Mouse (Mus musculus) left cerebral cortex, postnatal 4 days (tissue): ENCODE measurements at regions not wholly inside any gene's neighbourhood (a gene's known extent, or its start where the extent isn't known, plus 50 kb on each side); places are given as distances from the start of the nearest gene placed in this dataset.

ENCODE experiments used
- DNase-seq: peaks from one replicate; pipeline ENCODE4 v3.0.0-alpha.2; 2022
- intact Hi-C: fragments of 180-260 bp; cut with DNase I; formaldehyde crosslinking; loops from one replicate; pipeline ENCODE4 v1.15.1; 2025

GRCm38 (mm10) chr15:62457990-62458389 lies 1387.0 kb downstream of the Gsdmc2 start:
- DNase-seq, result no peak
- intact Hi-C loops, result no loop called here

GRCm38 (mm10) chr15:62457051-62457664 lies 1387.8 kb downstream of the Gsdmc2 start:
- no peak for DNase-seq
- intact Hi-C loops, result no loop called here

DNA sequence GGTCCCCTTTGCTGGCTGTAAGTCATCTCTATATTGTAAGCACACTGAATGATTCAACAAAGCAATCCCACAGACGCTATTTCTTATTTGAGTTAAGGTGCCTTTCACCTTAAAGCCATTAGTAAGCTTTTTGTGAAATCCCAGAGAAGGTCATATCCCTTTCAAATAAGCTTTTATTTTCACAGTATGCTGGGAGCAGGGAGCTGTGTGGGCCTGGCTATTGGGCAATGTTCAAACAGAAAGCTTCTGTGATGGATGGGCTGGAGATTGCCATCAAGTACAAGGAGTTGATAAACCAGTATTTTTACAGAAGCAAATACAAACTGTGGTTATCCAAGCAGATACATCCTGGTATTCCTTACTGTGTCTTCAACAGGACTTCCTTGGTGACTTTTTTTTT lies 1389.0 kb downstream of the Gsdmc2 start:
- intact Hi-C loops, result no loop called here
- no peak for DNase-seq

- intact Hi-C loops, result no loop called here
- no peak for DNase-seq
Observed at GRCm38 (mm10) chr15:62448116-62448515, 1396.9 kb downstream of the Gsdmc2 start.

DNA sequence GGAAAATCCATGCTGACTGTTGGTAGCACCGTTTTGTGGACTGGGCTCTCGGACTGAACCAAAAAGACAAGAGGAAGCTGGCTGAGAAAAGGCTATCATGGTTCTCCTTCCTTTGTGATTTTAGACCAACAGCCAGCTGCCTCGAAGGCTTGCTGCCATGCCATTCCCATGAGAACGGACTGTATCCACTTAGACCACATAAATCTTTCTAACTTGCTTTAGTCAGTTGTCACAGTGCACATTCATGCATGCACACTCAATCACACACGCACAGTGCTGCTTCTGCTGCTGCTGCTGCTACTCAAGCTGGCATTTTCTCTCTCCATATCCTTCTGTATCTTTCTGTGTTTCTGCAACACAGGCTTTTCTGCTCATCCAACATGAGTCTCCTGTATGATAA lies 1405.8 kb downstream of the Gsdmc2 start:
- intact Hi-C loops, result no loop called here

DNA sequence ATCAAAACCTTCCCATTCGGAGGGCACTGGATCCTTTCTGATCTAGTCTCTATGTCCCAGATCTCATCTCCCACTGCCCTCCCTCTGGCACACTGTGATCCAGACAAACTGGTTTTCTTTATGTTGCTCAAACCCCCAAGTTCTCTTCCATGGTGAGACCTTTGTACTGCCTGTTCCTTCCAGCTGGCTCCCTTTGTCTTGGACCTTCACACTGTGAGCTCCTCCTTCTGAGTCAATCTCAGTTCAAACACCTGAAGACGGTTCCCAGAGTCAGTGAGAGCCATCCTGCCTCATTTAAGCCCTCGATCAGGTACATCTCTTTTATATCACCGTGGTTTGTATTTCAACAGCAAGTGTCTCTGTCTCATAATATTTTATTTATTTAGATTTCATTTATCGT lies 1408.3 kb downstream of the Gsdmc2 start:
- no peak for DNase-seq
- intact Hi-C loops, result no loop called here

More for the DNA sequence above, 1405.8 kb downstream of the Gsdmc2 start:
- peak; percentile 55 for DNase-seq

DNA sequence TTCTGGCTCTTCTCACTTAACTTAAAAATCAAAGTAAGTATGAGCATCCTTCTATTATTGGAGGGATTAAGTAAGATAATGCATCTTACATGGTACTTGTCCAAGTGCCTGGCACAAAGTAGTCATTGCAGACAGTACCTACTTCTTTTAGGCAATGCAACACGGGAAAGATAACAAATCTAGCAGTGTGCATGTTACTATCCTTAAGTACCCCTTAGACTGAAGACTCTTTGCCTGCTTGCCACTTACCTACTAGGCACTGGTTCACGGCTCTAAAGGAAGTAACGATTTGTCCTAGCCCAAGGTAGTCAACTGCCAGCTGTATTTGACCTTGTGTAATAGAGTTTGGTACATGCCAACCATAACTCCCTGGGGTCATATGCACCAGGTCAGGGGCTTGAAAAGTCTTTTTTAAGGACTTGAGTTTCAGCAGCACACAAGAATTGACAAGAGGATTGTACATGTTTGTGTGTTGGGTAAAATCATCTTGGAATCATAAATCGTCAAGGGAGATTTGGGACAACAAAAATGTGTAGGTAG lies 1409.8 kb downstream of the Gsdmc2 start:
- intact Hi-C loops, result no loop called here
- DNase-seq, result no peak

- intact Hi-C loops, result no loop called here
Observed at GRCm38 (mm10) chr15:62432742-62433245, 1412.2 kb downstream of the Gsdmc2 start.

DNA sequence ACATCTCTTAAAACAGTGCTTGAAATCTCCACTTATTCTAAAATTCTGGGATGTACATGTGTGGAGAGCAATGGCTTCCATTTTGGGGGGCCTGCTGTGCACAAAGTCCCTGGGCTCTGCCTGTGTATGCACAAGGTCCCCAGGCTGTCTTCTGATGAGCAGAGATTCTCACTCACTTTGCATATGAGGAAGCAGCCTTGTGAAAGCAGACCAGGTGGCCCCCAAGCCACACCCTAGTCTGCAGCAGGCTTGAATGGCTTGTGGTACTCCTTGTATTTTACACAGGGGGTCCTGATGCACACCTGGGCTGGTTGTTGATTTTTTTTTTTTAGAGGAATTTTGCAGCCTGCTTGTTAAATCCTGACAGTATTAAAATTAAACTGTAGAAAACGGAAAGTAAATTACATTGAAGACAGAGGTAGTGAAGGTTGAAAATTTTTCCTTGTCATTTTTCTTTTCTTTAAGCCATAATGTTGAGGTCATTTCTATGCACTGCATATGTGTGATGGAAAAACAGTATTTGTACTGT lies 1413.8 kb downstream of the Gsdmc2 start:
- no peak for DNase-seq
- intact Hi-C loops, result no loop called here

More at GRCm38 (mm10) chr15:62432742-62433245, 1412.2 kb downstream of the Gsdmc2 start:
- no peak for DNase-seq

DNA sequence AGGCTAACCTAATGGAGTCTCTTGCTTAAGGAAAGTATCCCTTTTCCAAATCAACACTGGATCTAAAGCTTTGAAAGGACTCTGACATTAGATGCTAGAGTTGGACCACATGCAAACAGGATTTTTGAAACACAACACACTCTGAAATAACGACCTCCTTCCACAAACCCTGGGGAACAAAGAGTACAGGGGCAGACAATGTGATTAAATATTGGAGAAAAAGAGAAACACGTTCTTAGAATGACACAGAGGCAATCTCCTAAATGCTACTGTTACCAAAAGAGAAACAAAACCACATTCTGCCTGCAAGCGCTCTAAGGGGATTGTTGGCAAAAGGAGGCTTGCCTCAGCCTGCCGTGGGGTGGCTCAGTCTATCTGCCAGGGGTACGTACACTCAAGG lies 1422.0 kb downstream of the Gsdmc2 start:
- no peak for DNase-seq
- intact Hi-C loops, result no loop called here

DNA sequence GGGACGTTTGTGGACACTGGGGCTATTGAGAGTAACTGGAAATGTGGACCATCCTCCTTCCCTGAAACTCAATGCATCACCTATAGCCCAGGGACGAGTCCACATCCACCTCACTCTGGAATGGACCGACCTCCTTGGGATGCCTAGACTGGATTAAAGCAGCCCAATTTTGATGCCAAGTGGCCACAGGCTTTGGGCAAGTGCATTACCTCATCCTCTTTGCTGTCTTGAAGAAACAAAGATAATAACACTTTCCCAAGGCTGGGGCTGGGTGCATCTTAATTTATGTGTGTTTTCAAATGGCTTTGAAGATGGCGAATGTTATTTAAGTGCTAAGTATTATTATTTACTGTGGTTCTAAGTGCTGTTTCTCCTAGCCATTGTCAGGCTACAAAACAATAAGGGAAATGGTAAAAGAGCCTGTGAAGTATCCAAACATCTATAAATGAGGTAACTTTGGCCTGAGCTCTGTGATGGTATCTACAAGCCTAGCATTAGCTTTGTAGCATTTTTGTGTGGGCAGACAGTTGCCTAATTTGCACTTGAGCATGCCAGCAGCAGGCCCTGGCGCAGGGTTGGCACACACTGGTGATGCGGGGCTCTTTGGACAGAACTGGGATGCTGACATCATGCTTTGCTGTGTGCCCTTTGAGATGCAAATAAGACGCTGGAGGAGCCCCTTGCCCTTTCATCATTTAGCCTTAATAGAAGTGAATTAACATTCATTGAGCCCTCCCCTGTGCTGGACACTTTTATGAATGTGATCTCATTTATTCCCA lies 1423.7 kb downstream of the Gsdmc2 start:
- intact Hi-C loops, result no loop called here
- DNase-seq, result peak; percentile 20

GRCm38 (mm10) chr15:62416691-62417090 lies 1428.3 kb downstream of the Gsdmc2 start:
- intact Hi-C loops, result no loop called here

GRCm38 (mm10) chr15:62413694-62414093 lies 1431.3 kb downstream of the Gsdmc2 start:
- intact Hi-C loops, result no loop called here
- DNase-seq, result no peak

More at GRCm38 (mm10) chr15:62416691-62417090, 1428.3 kb downstream of the Gsdmc2 start:
- no peak for DNase-seq

- DNase-seq, result no peak
- intact Hi-C loops, result no loop called here
Observed at GRCm38 (mm10) chr15:62402142-62402541, 1442.8 kb downstream of the Gsdmc2 start.

DNA sequence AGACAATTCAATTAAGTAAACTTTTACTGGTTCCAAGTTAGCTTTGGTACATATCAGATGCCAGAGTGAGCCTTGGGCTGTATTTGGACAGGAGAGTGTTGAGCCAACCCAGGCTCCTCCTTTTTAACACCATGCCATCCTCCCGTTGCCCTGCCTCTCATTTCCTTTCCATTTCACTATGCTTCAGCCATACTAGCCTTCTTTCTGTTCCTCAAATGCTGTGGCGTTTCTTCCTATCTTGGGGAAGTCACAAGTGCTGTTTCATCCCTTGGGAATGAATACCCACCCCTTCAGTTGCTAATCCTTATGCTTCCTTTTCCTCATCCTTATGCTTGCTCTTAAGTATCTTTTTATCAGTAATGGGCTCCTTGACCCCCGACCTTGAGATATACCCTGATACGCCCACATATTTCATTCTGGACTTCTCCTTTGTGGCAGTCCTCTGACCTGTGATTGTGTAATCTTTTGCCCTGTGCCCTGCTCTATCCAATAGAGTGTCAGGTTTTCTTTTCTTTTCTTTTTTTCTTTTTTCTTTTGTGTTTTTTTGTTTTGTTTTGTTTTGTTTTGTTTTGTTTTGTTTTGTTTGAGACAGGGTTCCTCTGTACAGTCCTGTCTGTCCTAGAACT lies 1443.9 kb downstream of the Gsdmc2 start:
- DNase-seq, result no peak
- intact Hi-C loops, result no loop called here

- intact Hi-C loops, result no loop called here
Observed at GRCm38 (mm10) chr15:62399381-62399780, 1445.6 kb downstream of the Gsdmc2 start.

GRCm38 (mm10) chr15:62397009-62397408 lies 1448.0 kb downstream of the Gsdmc2 start:
- intact Hi-C loops, result no loop called here
- no peak for DNase-seq

More at GRCm38 (mm10) chr15:62399381-62399780, 1445.6 kb downstream of the Gsdmc2 start:
- no peak for DNase-seq

DNA sequence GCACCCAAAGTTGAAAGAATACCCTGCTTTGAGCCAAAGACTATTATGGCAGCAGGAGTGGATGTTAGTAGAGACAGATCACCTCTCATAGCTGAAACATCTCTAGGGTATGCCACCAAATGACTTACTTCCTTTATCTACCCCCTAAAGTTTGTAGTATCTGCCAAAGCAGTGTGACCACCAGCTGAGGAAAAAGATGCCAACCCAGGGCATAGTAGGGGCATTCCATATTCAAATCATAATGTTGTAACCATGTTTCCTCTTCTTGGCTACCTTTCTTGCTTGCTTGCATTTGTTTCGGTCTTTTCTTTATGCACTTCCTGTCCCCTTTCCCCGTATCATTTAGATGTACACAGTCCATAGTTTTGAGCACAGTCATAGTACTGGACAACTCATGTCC lies 1449.6 kb downstream of the Gsdmc2 start:
- intact Hi-C loops, result no loop called here

DNA sequence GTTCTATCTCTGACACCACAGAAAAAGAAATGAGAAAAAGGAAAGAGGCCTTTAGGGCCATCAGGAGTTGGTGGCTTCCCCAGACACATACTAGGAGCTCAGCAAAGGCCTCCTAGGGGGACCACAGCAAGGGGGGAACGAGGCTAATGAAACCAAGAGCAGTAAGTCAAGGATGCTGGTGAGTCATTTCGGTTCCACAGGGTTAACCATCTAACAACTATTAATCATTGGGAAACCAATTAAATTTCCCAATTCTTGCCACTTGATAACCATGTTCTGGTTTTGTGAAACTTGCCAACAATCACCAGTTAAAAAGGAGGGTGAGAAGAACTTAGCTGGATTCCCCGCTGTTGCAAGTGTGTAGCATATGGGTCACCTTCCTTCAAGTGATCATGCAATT lies 1451.6 kb downstream of the Gsdmc2 start:
- intact Hi-C loops, result no loop called here
- DNase-seq, result no peak

More for the DNA sequence above, 1449.6 kb downstream of the Gsdmc2 start:
- DNase-seq, result no peak

GRCm38 (mm10) chr15:62392839-62393238 lies 1452.1 kb downstream of the Gsdmc2 start:
- no peak for DNase-seq
- intact Hi-C loops, result no loop called here

DNA sequence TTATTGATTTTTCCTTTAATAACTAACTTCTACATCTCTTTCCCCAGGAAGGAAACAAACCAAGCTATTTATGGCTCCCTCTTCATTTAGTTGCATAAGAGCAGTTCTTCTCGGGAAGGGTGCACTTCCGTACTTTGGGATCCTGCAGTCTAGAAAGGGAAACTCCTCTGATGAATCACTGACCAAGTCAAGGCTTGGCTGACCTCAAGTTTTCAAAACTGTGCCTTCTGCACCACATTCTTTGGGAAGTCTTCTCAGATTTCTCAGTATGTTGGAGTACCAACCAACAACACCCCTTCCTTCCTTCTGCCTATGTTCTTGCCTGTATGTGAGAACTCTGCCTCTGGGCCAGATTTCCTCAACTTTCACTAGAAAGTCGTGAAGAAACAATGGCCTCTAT lies 1452.6 kb downstream of the Gsdmc2 start:
- intact Hi-C loops, result no loop called here
- DNase-seq, result no peak
